Mouse (Mus musculus) megakaryocyte progenitor cell, adult 5-6 weeks (primary cell): Measurements from ENCODE around the gene Gmds. TPM values are rescaled to one million over a fixed set of nuclear protein-coding genes. Genes with fewer than 3 reads are reported as not detected.

Source experiments
- ATAC-seq: replicated peaks from 2 replicates; pipeline ENCODE4 v1.8.0; 2016; ENCODE audit warnings: mild to moderate bottlenecking, moderate TSS enrichment, inconsistent platforms; ENCODE audit not compliant: poor library complexity
- total RNA-seq, 2 experiments: library from RNA; stranded (forward) in 1 of 2; stranded (reverse) in 1 of 2; fragments of 157-497, 149-512 nt in 1 of 2; fragments of 200-1000 nt in 1 of 2; gene quantifications; 2 replicates each; pipeline versions ENCODE4 v1.2.3 to v1.2.4; 2015 to 2017

The Gmds gene
- total RNA-seq, 2 experiments from 2014 or later, result 28.0 to 30.1 TPM

- ATAC-seq, result no peak
These were observed 70.3 kb downstream of the Gmds start for GRCm38 (mm10) chr13:32268284-32268683.

- ATAC-seq, result peak; percentile 42; the same call in 1 of the 2 replicates
These were observed 71.3 kb downstream of the Gmds start for GRCm38 (mm10) chr13:32267184-32267775.

GRCm38 (mm10) chr13:32266721-32267120, 71.8 kb downstream of the Gmds start:
- ATAC-seq, result no peak

GRCm38 (mm10) chr13:32256121-32256520, 82.4 kb downstream of the Gmds start:
- no peak for ATAC-seq

- peak; percentile 17; the same call in 1 of the 2 replicates for ATAC-seq
These were observed 86.3 kb downstream of the Gmds start for GRCm38 (mm10) chr13:32252276-32252675.

- ATAC-seq, result no peak
These were observed 96.3 kb downstream of the Gmds start for GRCm38 (mm10) chr13:32242200-32242599.

GRCm38 (mm10) chr13:32236269-32236678, 102.3 kb downstream of the Gmds start:
- ATAC-seq, result no peak

GRCm38 (mm10) chr13:32235046-32235445, 103.5 kb downstream of the Gmds start:
- ATAC-seq, result no peak

- ATAC-seq, result peak; percentile 97
These were observed 104.5 kb downstream of the Gmds start for GRCm38 (mm10) chr13:32234019-32234418.

- no peak for ATAC-seq
These were observed 106.1 kb downstream of the Gmds start for GRCm38 (mm10) chr13:32232391-32232790.

GRCm38 (mm10) chr13:32231956-32232355, 106.6 kb downstream of the Gmds start:
- no peak for ATAC-seq

- peak; percentile 94 for ATAC-seq
These were observed 110.5 kb downstream of the Gmds start for GRCm38 (mm10) chr13:32227874-32228562.

GRCm38 (mm10) chr13:32217647-32218046, 120.9 kb downstream of the Gmds start:
- peak; percentile 50 for ATAC-seq

GRCm38 (mm10) chr13:32213702-32214452, 124.7 kb downstream of the Gmds start:
- peak; percentile 92 for ATAC-seq

GRCm38 (mm10) chr13:32212125-32212524, 126.4 kb downstream of the Gmds start:
- peak; percentile 52 for ATAC-seq

GRCm38 (mm10) chr13:32207172-32207908, 131.2 kb downstream of the Gmds start:
- no peak for ATAC-seq

- peak; percentile 72 for ATAC-seq
These were observed 158.6 kb downstream of the Gmds start for GRCm38 (mm10) chr13:32179906-32180305.

GRCm38 (mm10) chr13:32178682-32179081, 159.9 kb downstream of the Gmds start:
- ATAC-seq, result no peak

- ATAC-seq, result no peak
These were observed 160.6 kb downstream of the Gmds start for GRCm38 (mm10) chr13:32177852-32178453.

GRCm38 (mm10) chr13:32175028-32175427, 163.5 kb downstream of the Gmds start:
- ATAC-seq, result no peak

- peak; percentile 57; the same call in 1 of the 2 replicates for ATAC-seq
These were observed 169.4 kb downstream of the Gmds start for GRCm38 (mm10) chr13:32169173-32169572.
